Mouse (Mus musculus): ENCODE results near the gene Olfr1015.

Gene Olfr1015

DNA sequence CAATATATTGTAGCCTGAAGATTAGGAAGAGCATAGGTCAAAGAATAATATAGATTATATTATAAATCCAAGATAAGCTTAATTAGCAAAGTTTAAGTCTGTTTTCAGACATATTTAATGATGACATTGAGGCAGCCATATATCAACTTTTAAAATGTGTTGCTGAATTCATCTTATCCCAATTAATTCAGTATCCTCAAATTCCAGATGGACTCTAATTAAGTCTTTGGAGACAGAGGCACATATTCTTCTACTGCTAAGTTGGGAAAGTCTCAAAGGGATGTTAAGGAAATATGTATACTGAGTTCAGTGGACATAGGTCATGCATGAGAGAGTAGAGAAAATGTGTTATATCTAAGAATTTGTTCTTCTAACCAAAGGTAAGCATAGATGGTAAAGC is at the start of gene Olfr1015:
Olfr1015 (plus strand) TSS at position 301 of the 400 bp plus-strand sequence.
- DNase-seq (ENCODE audit: low spot score), result no peak

DNA sequence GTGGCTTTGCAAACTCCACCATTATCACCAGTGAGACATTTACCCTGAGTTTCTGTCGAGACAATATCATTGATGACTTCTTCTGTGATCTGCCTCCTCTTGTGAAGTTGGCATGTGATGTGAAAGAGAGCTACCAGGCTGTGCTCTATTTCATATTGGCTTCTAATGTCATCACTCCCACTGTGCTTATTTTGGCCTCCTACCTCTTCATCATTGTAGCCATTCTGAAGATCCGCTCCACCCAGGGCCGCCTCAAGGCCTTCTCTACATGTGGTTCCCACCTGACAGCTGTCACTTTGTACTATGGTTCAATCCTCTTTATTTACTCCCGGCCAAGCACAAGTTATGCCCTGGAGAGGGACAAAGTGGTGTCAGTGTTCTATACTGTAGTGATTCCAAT is 28.0 kb upstream of the Olfr1015 start:
- no peak for DNase-seq (ENCODE audit: low spot score)

GRCm38 (mm10) chr2:85762666-85763065 is 19.2 kb upstream of the Olfr1015 start, which contains the start of gene Olfr1012:
TSS of gene Olfr1012 (minus strand) at chr2:85762766.
- no peak for DNase-seq (ENCODE audit: low spot score)

GRCm38 (mm10) chr2:85766798-85767197 is 15.0 kb upstream of the Olfr1015 start, which contains the start of gene Olfr1013:
TSS of gene Olfr1013 (plus strand) at chr2:85767098.
- DNase-seq (ENCODE audit: low spot score), result no peak

- DNase-seq (ENCODE audit: low spot score), result no peak
These were observed 9.4 kb upstream of the Olfr1015 start, which contains the start of gene Olfr1014 for GRCm38 (mm10) chr2:85772413-85772812. TSS of gene Olfr1014 (plus strand) at chr2:85772713.

DNA sequence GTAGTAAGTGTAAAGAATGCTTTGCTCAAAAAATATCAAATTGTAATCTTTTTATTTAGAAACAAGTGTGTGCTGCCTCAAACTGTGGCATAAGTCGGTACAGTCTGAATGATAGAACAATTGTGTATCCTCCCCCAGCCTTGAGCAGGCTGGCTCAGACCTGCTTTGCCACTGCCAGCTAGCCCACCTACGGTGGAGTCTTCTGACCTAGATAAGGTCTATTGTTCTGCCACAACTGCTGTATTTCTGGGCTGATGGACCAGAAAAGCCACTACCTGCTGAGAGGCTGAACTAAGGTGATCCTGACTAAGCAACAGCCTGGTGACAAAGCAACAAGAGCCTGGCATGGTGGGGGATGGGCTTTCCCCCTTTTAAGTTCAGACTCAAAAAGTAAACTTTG is 10.5 kb downstream of the Olfr1015 start:
- no peak for DNase-seq (ENCODE audit: low spot score)

- DNase-seq (ENCODE audit: low spot score), result no peak
These were observed 20.6 kb downstream of the Olfr1015 start, which contains the start of gene Olfr1016 for GRCm38 (mm10) chr2:85802444-85802843. TSS of gene Olfr1016 (minus strand) at chr2:85802544.

DNA sequence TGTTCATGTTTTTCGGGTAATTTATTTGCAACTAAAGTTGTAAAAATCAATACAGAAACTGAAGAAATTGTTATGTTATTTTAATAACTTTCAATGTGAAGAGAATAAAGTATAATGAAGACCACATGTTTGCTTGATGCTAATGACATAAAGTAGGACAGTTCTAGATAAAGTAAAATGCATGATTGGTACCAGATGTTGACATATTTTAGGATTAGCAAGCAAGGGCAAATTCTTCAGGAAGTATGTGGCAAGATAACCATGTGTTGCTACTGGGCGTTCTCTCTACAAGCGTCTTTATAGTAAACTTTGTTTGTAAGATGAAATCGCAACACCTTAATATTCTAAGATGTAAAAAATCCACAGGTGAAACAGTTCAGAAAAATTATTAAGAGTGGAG is 22.7 kb downstream of the Olfr1015 start:
- peak; percentile 28 for DNase-seq (ENCODE audit: low spot score)

DNA sequence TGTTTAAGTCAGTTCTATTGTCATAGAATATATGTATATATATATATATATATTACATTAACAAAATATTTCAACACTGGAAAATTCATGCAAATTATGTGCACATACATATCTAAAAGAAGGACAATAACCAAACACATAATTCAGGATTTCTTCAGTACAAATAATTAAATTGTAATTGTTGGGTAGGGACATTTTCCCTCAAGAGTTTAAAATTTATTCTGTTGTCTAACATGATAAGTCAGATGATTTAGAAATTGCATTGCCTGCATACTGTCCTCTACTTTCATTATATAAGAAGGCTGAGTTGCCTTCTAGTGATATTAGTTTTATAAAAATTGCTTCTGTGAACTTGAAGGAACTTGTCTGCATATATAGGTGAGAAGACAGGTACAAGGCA is 36.4 kb downstream of the Olfr1015 start, which contains the start of gene Olfr1018:
Olfr1018 (plus strand) TSS at position 301 of the 400 bp plus-strand sequence.
- no peak for DNase-seq (ENCODE audit: low spot score)
